Mouse (Mus musculus) thymus, adult 2 months (tissue): ENCODE measurements around the gene Gstp1. TPM values are rescaled to one million over a fixed set of nuclear protein-coding genes. Genes with fewer than 3 reads are reported as not detected.
"Not testable (repeated sequence)": the region's sequence is repeated elsewhere in the genome, so short reads cannot be mapped to it uniquely, and the experiment has no call there.

ENCODE experiments used
- DNase-seq: peaks from one replicate; pipeline ENCODE4 v3.0.0; 2021
- H3K27ac ChIP-seq: fragments of 200-500 bp; 2 replicates; pipeline ENCODE4 v1.5.1; 2012; ENCODE audit warnings: low read length, control low read depth; ENCODE audit not compliant: control insufficient read depth, insufficient read depth
- H3K27me3 ChIP-seq: fragments of 200-500 bp; 2 replicates; pipeline ENCODE4 v1.6.1; 2012; ENCODE audit warnings: mild to moderate bottlenecking, low read length, moderate library complexity, mixed read lengths; ENCODE audit not compliant: control insufficient read depth, insufficient read depth
- H3K36me3 ChIP-seq: fragments of 200-500 bp; 2 replicates; pipeline ENCODE4 v1.6.1; 2012; ENCODE audit warnings: mild to moderate bottlenecking, low read length, moderate library complexity; ENCODE audit not compliant: control insufficient read depth, insufficient read depth
- H3K4me1 ChIP-seq: fragments of 200-500 bp; replicated peaks from 2 replicates; pipeline ENCODE4 v1.6.1; 2012; ENCODE audit warnings: low read length; ENCODE audit not compliant: control insufficient read depth, insufficient read depth
- H3K4me3 ChIP-seq: fragments of 200-500 bp; 2 replicates; pipeline ENCODE4 v1.5.1; 2012; ENCODE audit warnings: mild to moderate bottlenecking, low read length, control low read depth, moderate library complexity; ENCODE audit not compliant: control insufficient read depth, insufficient read depth
- CTCF ChIP-seq: fragments of 200-500 bp; IDR thresholded peaks from 2 replicates; pipeline ENCODE4 v1.5.1; 2012; ENCODE audit warnings: mild to moderate bottlenecking, control low read depth, low read length, moderate library complexity, borderline replicate concordance; ENCODE audit not compliant: control insufficient read depth, poor library complexity, insufficient read depth; ENCODE audit errors: extremely low read depth
- POLR2A ChIP-seq: fragments of 200-500 bp; IDR thresholded peaks from 2 replicates; pipeline ENCODE4 v1.6.1; 2012; ENCODE audit warnings: mild to moderate bottlenecking, low read length, control low read depth, moderate library complexity; ENCODE audit not compliant: control insufficient read depth, poor library complexity, insufficient read depth; ENCODE audit errors: extremely low read depth
- WGBS: fragments of 180-500 bp; shearing (Covaris S2); methylation state at CpG from one replicate; pipeline ENCODE4 v1.1.7; 2018; 5-methylcytosine and 5-hydroxymethylcytosine counted together
- polyA plus RNA-seq: library from polyadenylated mRNA; depleted of rRNA; stranded (reverse); fragments of >200 nt; gene quantifications from 2 replicates; pipeline ENCODE4 v1.2.3, GENCODE M21; 2012

Gstp1 gene
- polyA plus RNA-seq, 1 experiment = 318 TPM

DNA sequence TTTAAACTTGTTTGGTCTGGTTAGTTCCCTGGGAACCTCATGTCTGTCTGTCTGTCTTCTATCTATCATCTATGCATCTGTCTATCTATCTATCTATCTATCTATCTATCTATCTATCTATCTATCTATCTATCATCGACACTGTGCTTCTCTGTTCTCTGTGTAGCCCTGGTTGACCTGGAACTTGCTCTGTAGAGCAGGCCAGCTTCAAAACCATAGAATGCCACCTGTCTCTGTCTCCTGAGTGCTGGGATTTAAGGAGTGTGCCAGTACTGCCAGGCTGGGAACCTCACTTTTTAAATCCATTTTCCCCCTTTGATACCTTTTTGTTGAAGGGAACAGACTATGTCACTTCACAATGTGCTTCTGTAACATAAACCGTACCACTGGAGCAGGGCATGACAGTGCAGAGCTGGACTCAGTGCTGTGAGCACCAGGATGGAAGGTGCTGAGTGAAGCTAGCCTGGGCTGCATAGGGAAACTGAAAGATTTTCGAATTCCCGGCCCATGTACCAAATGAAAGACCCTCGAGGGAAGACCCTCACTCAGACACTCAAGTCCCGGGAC is 23.2 kb upstream of the Gstp1 start:
- Histone ChIP-seq H3K27ac (peak overlapping the region; percentile 41; the same call in 1 of the 2 replicates), H3K4me1 (peaks cover 27% of the 10 kb centered on the region), H3K27me3 (no peaks in the 10 kb centered on the region), H3K36me3 (no peaks in the 10 kb centered on the region), H3K4me3 (no peak overlapping the region)
- DNase-seq = no peak
- no peak for TF ChIP-seq CTCF
- TF ChIP-seq POLR2A = no peak
- WGBS = 96% methylated on average over 6 of the region's 6 CpGs

DNA sequence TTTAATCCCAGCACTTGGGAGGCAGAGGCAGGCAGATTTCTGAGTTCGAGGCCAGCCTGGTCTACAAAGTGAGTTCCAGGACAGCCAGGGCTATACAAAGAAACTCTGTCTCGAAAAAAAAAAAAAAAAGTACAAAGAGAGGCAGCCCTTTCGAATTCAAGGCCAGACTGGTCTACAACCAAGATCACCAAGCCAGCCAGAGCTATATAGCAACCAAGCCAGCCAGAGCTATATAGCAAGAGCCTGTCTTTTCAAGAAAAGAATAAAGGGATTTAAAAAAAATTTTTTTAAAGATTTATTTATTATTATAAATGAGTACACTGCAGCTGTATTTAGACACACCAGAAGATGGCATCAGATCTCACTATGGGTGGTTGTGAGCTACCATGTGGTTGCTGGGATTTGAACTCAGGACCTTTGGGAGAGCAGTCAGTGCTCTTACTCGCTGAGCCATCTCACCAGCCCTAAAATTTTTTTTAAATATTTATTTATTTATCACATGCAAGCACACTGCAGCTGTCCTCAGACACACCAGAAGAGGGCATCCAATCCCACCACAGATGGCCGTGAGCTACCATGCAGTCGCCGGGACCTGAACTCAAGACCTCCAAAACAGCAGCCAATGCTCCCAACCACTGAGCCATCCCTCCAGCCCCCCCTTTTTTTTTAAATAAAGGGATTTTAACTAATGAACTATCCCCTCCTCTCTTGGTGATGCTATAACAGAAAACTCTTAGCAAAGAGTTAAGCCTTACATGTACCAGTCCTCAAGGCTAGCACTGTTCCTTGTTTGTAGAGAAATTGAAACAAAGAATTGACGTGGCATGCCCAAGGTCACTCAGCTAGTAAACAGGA is 22.5 kb upstream of the Gstp1 start:
- WGBS = 90% methylated on average over 8 of the region's 8 CpGs
- H3K27me3 ChIP-seq, DNase-seq: not testable (repeated sequence)

DNA sequence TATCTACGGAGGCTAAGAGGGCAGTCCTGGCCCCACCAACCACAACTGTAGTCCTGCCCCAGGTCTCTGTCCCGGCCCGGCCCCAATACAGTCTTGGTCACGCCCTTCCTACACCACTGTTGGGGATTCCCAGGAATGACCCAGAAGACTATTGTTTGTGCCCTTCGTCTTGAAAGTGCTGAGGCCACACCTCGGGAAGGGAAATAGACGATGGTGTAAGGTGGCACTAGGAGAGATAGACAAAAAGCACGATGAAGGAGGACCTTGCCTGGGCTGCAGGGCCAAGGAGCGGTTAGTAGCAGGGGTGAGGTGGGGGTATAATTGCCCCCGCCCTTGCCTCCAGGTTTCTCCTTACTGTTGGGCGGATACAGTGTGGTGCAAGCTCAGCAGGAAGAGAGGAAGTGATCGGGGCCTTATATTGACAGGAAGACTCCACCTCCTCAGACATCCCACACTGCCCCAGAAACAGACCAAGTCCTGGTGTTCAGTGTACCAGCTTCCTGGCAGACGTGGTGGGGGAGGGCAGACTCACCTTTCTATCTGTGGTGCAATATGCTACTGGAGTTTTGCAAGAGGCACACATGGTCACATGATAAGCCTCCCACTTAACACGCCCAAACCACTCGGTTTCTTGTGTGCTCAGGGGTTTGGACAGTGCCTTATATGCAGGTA is 21.4 kb upstream of the Gstp1 start, which contains the start of gene Gstp3:
TSS of gene Gstp3 (minus strand) at position 501 of the 672 bp plus-strand sequence.
- H3K27me3 ChIP-seq = no peaks in the 10 kb centered on the region
- peak within 1 kb of the TSS; percentile 44 for H3K4me3 ChIP-seq
- 30% methylated on average over 15 of the region's 15 CpGs for WGBS
- H3K27ac ChIP-seq = peak within 1 kb of the TSS; percentile 61
- no peaks in the 10 kb centered on the region for H3K36me3 ChIP-seq
- peaks cover 27% of the 10 kb centered on the region for H3K4me1 ChIP-seq
- no peak for TF ChIP-seq POLR2A
- TF ChIP-seq CTCF = no peak
- DNase-seq = peak; percentile 41

More for the DNA sequence above, 22.5 kb upstream of the Gstp1 start:
- Histone ChIP-seq H3K4me1 (peaks cover 27% of the 10 kb centered on the region), H3K27ac (peak overlapping the region; percentile 55; the same call in 1 of the 2 replicates)
- H3K4me3 ChIP-seq, H3K36me3 ChIP-seq: not testable (repeated sequence)

DNA sequence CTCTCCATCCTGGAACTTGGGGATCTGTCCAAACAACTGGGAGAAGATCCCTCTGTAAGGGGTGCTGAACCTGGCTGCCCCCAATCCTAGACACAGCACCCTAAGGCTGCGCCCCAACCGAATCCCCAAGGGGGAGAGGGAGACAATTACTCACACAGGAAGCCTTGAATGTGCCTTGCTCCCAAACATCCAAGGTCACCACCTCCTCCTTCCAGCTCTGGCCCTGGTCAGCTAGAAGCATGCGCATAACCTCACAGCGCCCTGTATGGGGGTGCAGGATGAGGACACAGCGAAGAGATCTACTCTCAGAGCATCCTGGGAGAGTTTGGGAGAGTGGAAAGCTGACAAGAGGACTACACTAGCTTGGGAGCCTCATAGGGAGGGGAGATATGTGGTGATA is 20.8 kb upstream of the Gstp1 start:
- Histone ChIP-seq H3K27ac (peak overlapping the region; percentile 61; the same call in 1 of the 2 replicates), H3K27me3 (no peaks in the 10 kb centered on the region), H3K4me1 (peaks cover 27% of the 10 kb centered on the region), H3K4me3 (no peak overlapping the region; the same call in 1 of the 2 replicates), H3K36me3 (no peaks in the 10 kb centered on the region)
- DNase-seq = no peak
- WGBS = 92% methylated on average over 5 of the region's 5 CpGs
- TF ChIP-seq POLR2A (no peak), CTCF (no peak)

DNA sequence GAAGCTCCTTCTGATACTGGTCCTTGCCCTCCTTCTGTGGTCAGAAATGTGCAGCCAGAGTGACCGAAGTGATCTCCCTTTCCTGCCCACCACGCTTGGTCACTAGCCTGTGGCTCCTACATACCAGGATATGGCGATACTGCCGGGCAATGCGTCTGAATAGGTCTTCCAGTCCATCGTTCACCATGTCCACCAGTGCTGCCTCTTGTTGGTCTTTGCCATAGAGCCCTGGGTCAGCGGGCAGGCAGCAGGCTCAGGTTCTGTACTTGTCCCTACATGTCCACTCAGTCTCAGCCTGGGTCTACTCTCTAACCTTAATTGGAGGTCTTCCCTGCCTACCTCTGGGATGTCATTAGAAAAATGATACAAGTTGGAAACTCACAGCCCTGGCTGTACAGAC is 20.2 kb upstream of the Gstp1 start:
- Histone ChIP-seq H3K4me1 (peaks cover 27% of the 10 kb centered on the region), H3K4me3 (no peak overlapping the region), H3K27me3 (no peaks in the 10 kb centered on the region), H3K27ac (no peak overlapping the region), H3K36me3 (no peaks in the 10 kb centered on the region)
- no peak for DNase-seq
- TF ChIP-seq CTCF = no peak
- no peak for TF ChIP-seq POLR2A
- 98% methylated on average over 7 of the region's 7 CpGs for WGBS

DNA sequence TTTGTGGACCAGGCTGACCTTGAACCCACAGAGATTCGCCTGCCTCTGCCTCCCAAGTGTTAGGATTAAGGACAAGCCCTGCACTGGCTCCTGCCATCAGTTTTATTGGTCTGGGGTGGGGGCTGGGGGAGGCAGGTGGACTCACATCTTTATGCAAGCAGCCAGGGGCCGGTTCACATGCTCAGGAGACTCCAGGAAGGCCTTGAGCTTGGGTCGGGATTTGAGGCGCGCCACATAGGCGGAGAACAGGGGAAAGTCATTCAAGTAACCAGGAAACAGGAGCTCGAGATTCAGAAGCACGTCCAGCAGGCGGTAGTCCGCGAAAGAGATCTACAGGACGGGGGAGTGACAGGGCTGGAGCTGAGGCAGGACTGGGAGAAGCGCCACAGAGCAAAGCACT is 19.6 kb upstream of the Gstp1 start:
- Histone ChIP-seq H3K36me3 (no peaks in the 10 kb centered on the region), H3K27ac (no peak overlapping the region), H3K27me3 (no peaks in the 10 kb centered on the region), H3K4me1 (peaks cover 27% of the 10 kb centered on the region), H3K4me3 (no peak overlapping the region)
- WGBS = 97% methylated on average over 13 of the region's 13 CpGs
- TF ChIP-seq POLR2A (no peak), CTCF (no peak)
- DNase-seq = no peak
